Mouse (Mus musculus) Muller cell, postnatal 12 days (primary cell): ENCODE measurements at regions not wholly inside any gene's neighbourhood (a gene's known extent, or its start where the extent isn't known, plus 50 kb on each side); places are given as distances from the start of the nearest gene placed in this dataset.

Experiments used
- DNase-seq: peaks from one replicate; pipeline ENCODE4 v3.0.0-alpha.2; 2015; ENCODE audit errors: inconsistent ontology term

GRCm38 (mm10) chr14:81254343-81254838 lies 1270.5 kb downstream of the Olfm4 start:
- DNase-seq = no peak

GRCm38 (mm10) chr14:81255423-81255822 lies 1271.5 kb downstream of the Olfm4 start:
- no peak for DNase-seq

DNA sequence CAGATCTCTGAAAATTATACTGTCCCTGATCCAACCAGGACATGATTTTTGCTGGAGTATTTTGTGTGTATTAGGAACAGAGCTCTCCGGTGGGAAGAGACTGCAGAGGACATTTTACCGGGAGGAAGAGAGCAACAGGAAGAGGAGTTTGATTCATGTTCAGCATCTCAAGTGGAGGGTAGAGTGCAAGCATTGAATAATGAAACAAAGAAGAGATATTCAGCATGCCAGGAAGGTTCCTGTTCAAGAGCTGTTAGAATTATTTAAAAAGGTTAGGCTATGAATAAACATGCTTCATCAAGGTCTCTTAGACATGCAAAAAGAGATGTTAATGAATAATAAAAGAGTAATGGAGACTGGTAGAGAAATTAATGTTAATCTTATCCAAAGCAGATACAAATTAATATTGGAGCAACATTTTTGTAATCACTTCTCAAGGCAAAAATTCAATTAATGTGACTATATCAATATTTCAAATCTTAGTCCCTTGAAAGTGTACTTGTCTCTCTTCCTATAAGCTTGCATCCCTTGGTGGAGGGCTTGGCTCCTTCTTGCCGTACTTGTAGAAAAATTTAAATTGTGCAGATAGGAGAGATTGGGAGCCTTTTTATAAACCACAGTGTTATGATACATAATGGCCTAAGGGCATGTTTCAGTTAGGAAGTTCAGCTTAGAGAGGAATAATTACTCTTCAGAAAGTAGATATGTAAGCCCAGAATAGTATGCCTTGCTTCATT lies 1283.9 kb downstream of the Olfm4 start:
- no peak for DNase-seq

GRCm38 (mm10) chr14:81287489-81288025 lies 1303.7 kb downstream of the Olfm4 start:
- no peak for DNase-seq

- peak; percentile 12 for DNase-seq
Measured at GRCm38 (mm10) chr14:81307160-81307559, 1323.3 kb downstream of the Olfm4 start.

DNA sequence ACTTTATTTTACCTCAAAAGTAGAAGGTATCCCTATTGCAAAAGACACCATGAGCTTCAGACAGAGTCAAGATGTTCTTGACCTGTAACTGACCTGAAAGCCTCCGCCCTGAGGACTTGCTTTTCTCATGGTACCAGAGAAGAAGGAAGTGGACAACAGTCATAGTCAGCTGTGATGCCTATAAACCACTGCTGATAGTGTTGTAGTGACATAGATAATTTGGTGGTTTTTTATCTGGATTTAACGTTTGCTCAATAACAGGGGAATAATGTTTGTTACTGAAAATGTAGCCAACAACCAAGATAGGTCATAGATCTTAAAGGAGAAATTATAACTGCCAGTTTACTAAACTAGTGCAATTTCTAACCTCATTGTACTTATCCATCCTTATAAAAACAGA lies 1357.2 kb downstream of the Olfm4 start:
- no peak for DNase-seq

DNA sequence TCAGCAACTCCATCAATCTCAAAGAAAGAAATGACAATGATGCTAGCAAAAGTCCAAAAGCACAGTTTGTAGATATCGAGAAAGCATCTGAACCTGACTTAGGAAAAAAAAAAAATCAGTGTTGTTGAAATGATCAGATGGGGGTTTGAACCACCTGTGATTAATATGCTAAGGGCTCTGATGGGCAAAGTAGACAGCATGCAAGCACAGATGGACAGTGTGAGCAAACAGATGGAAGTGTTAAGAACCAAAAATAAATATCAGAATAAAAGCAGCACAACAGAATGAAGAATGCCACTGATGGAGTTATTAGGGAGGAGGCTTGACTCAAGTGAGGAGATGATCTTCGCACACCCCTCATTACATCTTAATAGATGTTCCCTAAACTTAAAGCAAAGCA lies 1403.7 kb downstream of the Olfm4 start:
- no peak for DNase-seq
